Mouse (Mus musculus): Measurements from ENCODE around the gene Otc. TPM values are rescaled to one million over a fixed set of nuclear protein-coding genes. Genes with fewer than 3 reads are reported as not detected.

The Otc gene
- not detected for total RNA-seq (2023)

DNA sequence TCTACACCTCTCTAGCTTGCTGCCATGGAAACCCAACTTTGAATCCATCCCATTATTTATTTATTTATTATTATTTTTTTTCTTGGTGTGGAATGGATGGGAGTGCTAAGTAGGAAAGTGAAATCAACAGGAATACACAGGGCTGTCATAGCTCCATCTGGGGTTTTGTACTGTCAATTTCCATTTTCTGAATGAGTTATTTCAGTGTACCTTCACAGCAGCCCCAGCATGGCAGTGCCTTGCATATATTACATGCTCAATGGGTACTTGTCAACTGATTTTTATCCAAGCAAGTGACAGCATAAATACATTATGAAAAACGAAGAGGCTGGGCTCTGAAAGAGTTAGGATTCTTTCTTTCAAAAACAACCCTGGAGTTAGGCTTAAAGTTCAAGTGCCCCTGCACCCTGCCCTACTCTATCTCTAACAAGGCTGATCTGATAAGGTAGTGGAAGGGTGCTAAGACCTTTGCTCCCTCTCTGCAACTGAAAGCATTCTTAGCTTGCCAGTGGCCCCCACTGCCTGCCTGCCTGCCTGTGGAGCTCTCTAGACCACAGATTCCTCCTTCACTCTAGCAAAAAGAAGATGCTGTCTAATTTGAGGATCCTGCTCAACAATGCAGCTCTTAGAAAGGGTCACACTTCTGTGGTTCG lies at the start of gene Otc:
TSS of gene Otc (plus strand) at position 454 of the 653 bp plus-strand sequence.

DNA sequence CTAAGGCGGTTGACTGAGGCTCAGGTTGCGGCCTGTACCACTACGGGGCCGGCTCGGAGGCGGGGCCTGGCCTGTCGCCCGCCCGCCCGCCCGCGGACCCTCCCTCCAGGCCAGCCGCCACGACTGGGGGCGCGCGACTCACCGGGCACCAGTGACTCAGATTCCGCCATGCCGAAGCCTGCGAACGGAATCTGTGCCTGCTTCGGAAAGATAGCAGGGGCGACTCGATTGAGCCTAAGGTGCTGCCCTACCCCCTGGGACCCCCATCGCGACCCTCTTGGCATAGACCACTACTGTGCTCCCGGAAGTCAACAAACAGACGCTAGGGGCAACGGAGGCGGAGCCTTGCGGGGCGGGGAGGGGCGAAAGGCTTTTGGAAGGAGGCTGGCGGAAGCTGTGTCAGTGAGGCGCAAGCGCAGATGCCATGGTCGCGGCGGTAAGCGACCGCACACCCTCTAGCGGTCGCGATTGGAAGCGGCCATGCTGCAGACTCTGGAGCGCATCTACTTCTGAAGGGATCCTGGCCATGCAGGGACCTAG lies 35.6 kb upstream of the Otc start, which contains the start of gene Rpgr:
TSS of gene Rpgr (minus strand) at position 511 of the 540 bp plus-strand sequence.

Other genes with a start within 250 kb of the Otc start
- not detected for gene Srpx, start 134.6 kb upstream of the Otc start, total RNA-seq (2023)
- 1 to 10 TPM; 2.4 to 4.9 TPM for gene Rpgr, start 35.4 kb upstream of the Otc start, total RNA-seq (2023)
- not detected for gene Tspan7, start 232.9 kb downstream of the Otc start, total RNA-seq (2023)